Comparison of ENCODE assay signal across 9 mouse cellular contexts in genomic region chr11:32300279-32301267, GRCm38 (mm10). TPM values are rescaled to one million over a fixed set of nuclear protein-coding genes. Genes with fewer than 3 reads are reported as not detected.
DNase-seq lines count a peak whose midpoint lies in the region; ATAC-seq and TF ChIP-seq lines count a peak whose summit lies in the region.
"Had no signal": no experiment of that assay in that cellular context is flagged by ENCODE, and none has a peak within 500 bp of the region (broad histone marks: within the 10 kb centered on the region; RNA-seq: fewer than 3 reads in every experiment).

No protein-coding gene starts in this region.

- DNase-seq in heart, adult 18-20 months, result no peak
- no peak for DNase-seq in hindbrain, embryonic 14.5 days (ENCODE audit: low spot score)
- no peak for DNase-seq in layer of hippocampus, postnatal 14 days (ENCODE audit: low spot score in 2 of 2)
- no peak for DNase-seq in yolk sac, embryonic 10.5 days (ENCODE audit: low spot score)
- DNase-seq in layer of hippocampus, postnatal 25 days (ENCODE audit: extremely low spot score in 1 of 2, low spot score in 1 of 2), result no peak

- H3K9ac ChIP-seq in heart, embryonic 16.5 days (ENCODE audit: low read length), result no peak overlapping the region
- 0 out of 2 replicates have a peak overlapping the region, but pooled peaks have one; percentile 10 for H3K9ac ChIP-seq in hindbrain, embryonic 14.5 days
- no peak overlapping the region for H3K9ac ChIP-seq in midbrain, embryonic 13.5 days (replicated peaks)

- H3K27me3 ChIP-seq in heart, embryonic 16.5 days (ENCODE audit: control insufficient read depth, insufficient read depth, low read length), result peaks cover 12% of the 10 kb centered on the region
- H3K27me3 ChIP-seq in hindbrain, embryonic 14.5 days (ENCODE audit: control insufficient read depth, insufficient read depth, low read length), result peaks cover 10% of the 10 kb centered on the region; the same call in 1 of the 2 replicates
- peaks cover 13% of the 10 kb centered on the region for H3K27me3 ChIP-seq in midbrain, embryonic 13.5 days

- ATAC-seq in heart, embryonic 16.5 days (replicated peaks; ENCODE audit: extremely low read depth, insufficient read depth, low FRiP score), result no peak
- peak; percentile 31 for ATAC-seq in hindbrain, embryonic 14.5 days (ENCODE audit: low FRiP score)
- ATAC-seq in midbrain, embryonic 13.5 days, result peak; percentile 51

- no peaks in the 10 kb centered on the region for H3K4me1 ChIP-seq in heart, embryonic 16.5 days (ENCODE audit: control insufficient read depth, insufficient read depth, low read length)
- peaks cover 1% of the 10 kb centered on the region; the same call in 1 of the 2 replicates for H3K4me1 ChIP-seq in bone marrow, adult 2 months (ENCODE audit: control insufficient read depth, insufficient read depth, low read length)
- no peaks in the 10 kb centered on the region for H3K4me1 ChIP-seq in hindbrain, embryonic 14.5 days (replicated peaks; ENCODE audit: control insufficient read depth, insufficient read depth, low read length)
- no peaks in the 10 kb centered on the region for H3K4me1 ChIP-seq in midbrain, embryonic 13.5 days (replicated peaks)

- WGBS in heart, embryonic 16.5 days, result 45% methylated on average over 14 of the region's 17 CpGs
- WGBS in bone marrow, adult 2 months, result 43% methylated on average over 14 of the region's 17 CpGs
- 58% methylated on average over 14 of the region's 17 CpGs for WGBS in hindbrain, embryonic 14.5 days
- whole genome bisulfite sequencing in midbrain, embryonic 13.5 days, result 53% methylated on average over 16 of the region's 17 CpGs

- H3K27ac ChIP-seq in heart, embryonic 16.5 days (ENCODE audit: low read length), result no peak overlapping the region
- H3K27ac ChIP-seq in bone marrow, adult 2 months (ENCODE audit: control insufficient read depth, insufficient read depth, low read depth, low read length, poor library complexity), result 0 out of 2 replicates have a peak overlapping the region, but pooled peaks have one; percentile 24
- no peak overlapping the region for H3K27ac ChIP-seq in hindbrain, embryonic 14.5 days
- no peak overlapping the region for H3K27ac ChIP-seq in midbrain, embryonic 13.5 days

- H3K4me2 ChIP-seq in heart, embryonic 16.5 days (ENCODE audit: low read depth, low read length), result peak overlapping the region; percentile 49
- peak overlapping the region; percentile 50 for H3K4me2 ChIP-seq in hindbrain, embryonic 14.5 days (replicated peaks)
- peak overlapping the region; percentile 50 for H3K4me2 ChIP-seq in midbrain, embryonic 13.5 days (replicated peaks)

- H3K9me3 ChIP-seq in heart, embryonic 16.5 days (replicated peaks; ENCODE audit: control insufficient read depth, low read length), result no peaks in the 10 kb centered on the region
- no peaks in the 10 kb centered on the region for H3K9me3 ChIP-seq in hindbrain, embryonic 14.5 days (ENCODE audit: control insufficient read depth, low read length)
- H3K9me3 ChIP-seq in midbrain, embryonic 13.5 days, result no peaks in the 10 kb centered on the region

- no peaks in the 10 kb centered on the region for H3K36me3 ChIP-seq in heart, embryonic 16.5 days (ENCODE audit: control insufficient read depth, insufficient read depth)
- H3K36me3 ChIP-seq in hindbrain, embryonic 14.5 days (replicated peaks; ENCODE audit: control insufficient read depth, insufficient read depth), result no peaks in the 10 kb centered on the region
- H3K36me3 ChIP-seq in midbrain, embryonic 13.5 days, result no peaks in the 10 kb centered on the region

- no peak for TF ChIP-seq POLR2A in bone marrow, adult 2 months (IDR thresholded peaks at IDR 0.05; ENCODE audit: borderline replicate concordance, control insufficient read depth, low read depth, low read length)

- H3K4me3 ChIP-seq in heart, embryonic 16.5 days (ENCODE audit: low read length), result no peak overlapping the region
- H3K4me3 ChIP-seq in bone marrow, adult 2 months (replicated peaks; ENCODE audit: control insufficient read depth, low read depth, low read length), result peak overlapping the region; percentile 45
- H3K4me3 ChIP-seq in hindbrain, embryonic 14.5 days (replicated peaks; ENCODE audit: low read length), result peak overlapping the region; percentile 22; the same call in 1 of the 2 replicates
- H3K4me3 ChIP-seq in midbrain, embryonic 13.5 days (replicated peaks), result peak overlapping the region; percentile 28

- no peak for TF ChIP-seq CTCF in bone marrow, adult 2 months (IDR thresholded peaks at IDR 0.05; ENCODE audit: control insufficient read depth, insufficient read depth, low read length)

RNA-seq across cellular contexts. Expression of gene Hbq1a, which starts 0.7 kb away (rescaled TPM):
- 1.6 and 2.8 TPM in 2 replicates for polyA plus RNA-seq in heart, embryonic 16.5 days (2015; fragmentation: Nextera tagmentation; extraction: Ambion mirVana)
- 1 to 10 TPM in 1 of 2 experiments, under 1 TPM in 1; 0.87 to 1.2 TPM for total RNA-seq in heart, adult 18-20 months (2021)
- polyA plus RNA-seq in bone marrow, adult 2 months (2011; ENCODE audit: insufficient read depth, insufficient read length, low replicate concordance, missing spikeins), result 9.2 and 12.0 TPM in 2 replicates
- polyA plus RNA-seq in hindbrain, embryonic 14.5 days (2014; fragmentation: Nextera tagmentation; extraction: Ambion mirVana), result 0.96 and 1.2 TPM in 2 replicates
- polyA plus RNA-seq in midbrain, embryonic 13.5 days (2015; fragmentation: Nextera tagmentation; extraction: Ambion mirVana), result 1.4 TPM in 1 of 2 replicates, not detected in the other
- total RNA-seq in layer of hippocampus, postnatal 14 days (2021), result under 1 TPM; 0.93 to 0.99 TPM
- total RNA-seq in layer of hippocampus, postnatal 25 days (2021), result 1 to 10 TPM in 1 of 2 experiments, not detected in 1; 1.1 TPM

RNA-seq across cellular contexts. Expression of gene Hba-a2, which starts 4.3 kb away (rescaled TPM):
- polyA plus RNA-seq in heart, embryonic 16.5 days (2015; fragmentation: Nextera tagmentation; extraction: Ambion mirVana), result 36,578 and 41,568 TPM in 2 replicates
- 1,000 to 10,000 TPM; 8,094 to 8,438 TPM for total RNA-seq in heart, adult 18-20 months (2021)
- 164,365 and 299,309 TPM in 2 replicates for polyA plus RNA-seq in bone marrow, adult 2 months (2011; ENCODE audit: insufficient read depth, insufficient read length, low replicate concordance, missing spikeins)
- 6,611 and 7,624 TPM in 2 replicates for polyA plus RNA-seq in hindbrain, embryonic 14.5 days (2014; fragmentation: Nextera tagmentation; extraction: Ambion mirVana)
- 5,740 and 6,263 TPM in 2 replicates for polyA plus RNA-seq in midbrain, embryonic 13.5 days (2015; fragmentation: Nextera tagmentation; extraction: Ambion mirVana)
- total RNA-seq in layer of hippocampus, postnatal 14 days (2021), result 100 to 1,000 TPM; 397 to 459 TPM
- total RNA-seq in layer of hippocampus, postnatal 25 days (2021), result 100 to 1,000 TPM; 469 to 517 TPM

RNA-seq across cellular contexts. Expression of gene Hbq1b, which starts 13.8 kb away (rescaled TPM):
- 1.5 and 1.7 TPM in 2 replicates for polyA plus RNA-seq in heart, embryonic 16.5 days (2015; fragmentation: Nextera tagmentation; extraction: Ambion mirVana)
- total RNA-seq in heart, adult 18-20 months (2021), result 1 to 10 TPM in 1 of 2 experiments, not detected in 1; 1.4 TPM
- 44.2 and 73.9 TPM in 2 replicates for polyA plus RNA-seq in bone marrow, adult 2 months (2011; ENCODE audit: insufficient read depth, insufficient read length, low replicate concordance, missing spikeins)
- 0.82 TPM in 1 of 2 replicates, not detected in the other for polyA plus RNA-seq in hindbrain, embryonic 14.5 days (2014; fragmentation: Nextera tagmentation; extraction: Ambion mirVana)
- 1.2 and 1.4 TPM in 2 replicates for polyA plus RNA-seq in midbrain, embryonic 13.5 days (2015; fragmentation: Nextera tagmentation; extraction: Ambion mirVana)
- total RNA-seq in layer of hippocampus, postnatal 14 days (2021), result 1 to 10 TPM; 2.3 to 3.3 TPM
- total RNA-seq in layer of hippocampus, postnatal 25 days (2021), result 1 to 10 TPM; 1.6 to 4.3 TPM

RNA-seq across cellular contexts. Expression of gene Hba-a1, which starts 17.3 kb away (rescaled TPM):
- polyA plus RNA-seq in heart, embryonic 16.5 days (2015; fragmentation: Nextera tagmentation; extraction: Ambion mirVana), result 15,213 and 16,163 TPM in 2 replicates
- 1,000 to 10,000 TPM; 7,280 to 8,683 TPM for total RNA-seq in heart, adult 18-20 months (2021)
- 17,767 and 55,751 TPM in 2 replicates for polyA plus RNA-seq in bone marrow, adult 2 months (2011; ENCODE audit: insufficient read depth, insufficient read length, low replicate concordance, missing spikeins)
- polyA plus RNA-seq in hindbrain, embryonic 14.5 days (2014; fragmentation: Nextera tagmentation; extraction: Ambion mirVana), result 2,517 and 2,859 TPM in 2 replicates
- 2,311 and 2,595 TPM in 2 replicates for polyA plus RNA-seq in midbrain, embryonic 13.5 days (2015; fragmentation: Nextera tagmentation; extraction: Ambion mirVana)
- 100 to 1,000 TPM; 527 to 541 TPM for total RNA-seq in layer of hippocampus, postnatal 14 days (2021)
- total RNA-seq in layer of hippocampus, postnatal 25 days (2021), result 100 to 1,000 TPM; 552 to 580 TPM

RNA-seq across cellular contexts. Expression of gene Hba-x, which starts 24.4 kb away (rescaled TPM):
- 61.3 and 82.7 TPM in 2 replicates for polyA plus RNA-seq in heart, embryonic 16.5 days (2015; fragmentation: Nextera tagmentation; extraction: Ambion mirVana)
- not detected for total RNA-seq in heart, adult 18-20 months (2021)
- 2.6 and 3.5 TPM in 2 replicates for polyA plus RNA-seq in bone marrow, adult 2 months (2011; ENCODE audit: insufficient read depth, insufficient read length, low replicate concordance, missing spikeins)
- polyA plus RNA-seq in hindbrain, embryonic 14.5 days (2014; fragmentation: Nextera tagmentation; extraction: Ambion mirVana), result 38.0 and 95.6 TPM in 2 replicates
- polyA plus RNA-seq in midbrain, embryonic 13.5 days (2015; fragmentation: Nextera tagmentation; extraction: Ambion mirVana), result 354 and 365 TPM in 2 replicates
- total RNA-seq in layer of hippocampus, postnatal 14 days (2021), result not detected
- not detected for total RNA-seq in layer of hippocampus, postnatal 25 days (2021)
- polyA plus RNA-seq: gonadal fat pad, adult 2 months had no signal

Comparison
In these comparisons a context has a peak if more than half of its experiments do, and no peak if none do; other contexts are left out.
1. RNA of gene Hbq1b, which starts 13.8 kb away (polyA plus RNA-seq): 44.2 to 73.9 TPM in bone marrow, adult 2 months; 1.5 to 1.7 TPM in heart, embryonic 16.5 days, 1.2 to 1.4 TPM in midbrain, embryonic 13.5 days and 0.82 TPM in hindbrain, embryonic 14.5 days; every median in the first group is over 10 times any median in the second.
2. Peak in every context shown above with its lines, with median percentiles within 50 percentile points of each other: H3K4me2 ChIP-seq.